Mouse (Mus musculus): Measurements from ENCODE around the gene Fyb. TPM values are rescaled to one million over a fixed set of nuclear protein-coding genes. Genes with fewer than 3 reads are reported as not detected.

The Fyb gene
- total RNA-seq, 1 experiment, result not detected

DNA sequence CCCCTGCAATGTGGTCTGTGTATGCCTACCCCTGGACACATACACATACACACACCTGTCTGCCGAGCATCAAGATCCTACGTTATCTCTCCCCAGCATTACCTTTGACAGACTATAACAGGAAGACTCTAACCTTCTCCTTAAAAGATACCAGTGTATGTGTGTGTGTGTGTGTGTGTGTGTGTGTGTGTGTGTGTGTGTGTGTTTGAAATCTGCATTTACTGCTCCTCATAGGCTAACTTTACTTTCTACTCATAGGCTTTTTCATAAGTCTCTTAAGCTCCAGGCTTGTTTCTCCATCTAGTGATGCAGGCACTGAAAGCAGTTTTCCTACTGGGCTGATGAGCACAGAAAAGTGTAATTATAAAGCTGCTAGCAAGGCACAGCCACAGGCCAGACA, 2.1 kb downstream of the Fyb start:
- TF ChIP-seq ZC3H11A (IDR thresholded peaks at IDR 0.05; ENCODE audit: borderline replicate concordance, low read depth, low read length) (no peak), HCFC1 (IDR thresholded peaks at IDR 0.05; ENCODE audit: borderline replicate concordance, insufficient read depth, low read length) (no peak), MAFK (IDR thresholded peaks at IDR 0.05; ENCODE audit: insufficient read depth, low read depth, low read length) (no peak), CHD2 (IDR thresholded peaks at IDR 0.05; ENCODE audit: low read depth, low read length) (no peak), ZNF384 (IDR thresholded peaks at IDR 0.05; ENCODE audit: low read depth, low read length) (no peak)
- H3K4me1 ChIP-seq (ENCODE audit: control insufficient read depth in 2 of 2, insufficient read depth in 2 of 2, low read length in 2 of 2, poor library complexity in 1 of 2), result no peaks in the 10 kb centered on the region
- H3K4me3 ChIP-seq (ENCODE audit: insufficient read depth in 1 of 2, low read depth in 1 of 2, low read length in 2 of 2, poor library complexity in 1 of 2, severe bottlenecking in 1 of 2), result no peak overlapping the region
- H3K27ac ChIP-seq (ENCODE audit: insufficient read depth, low read depth, low read length, poor library complexity, severe bottlenecking), result no peak overlapping the region
- in situ Hi-C loops (cut with MboI; ENCODE audit: low sequenced_read_pairs in 2 of 2, unreplicated experiment in 2 of 2), result no loop called here
- H3K9me3 ChIP-seq (ENCODE audit: control insufficient read depth, insufficient read depth, low read depth, low read length), result no peaks in the 10 kb centered on the region
- DNase-seq (ENCODE audit: low read depth, low spot score), result no peak
- no peaks in the 10 kb centered on the region for H3K36me3 ChIP-seq (ENCODE audit: control insufficient read depth, insufficient read depth, low read length, poor library complexity, severe bottlenecking)
- no peak overlapping the region for H3K9ac ChIP-seq (ENCODE audit: insufficient read depth, low read depth, low read length, poor library complexity, severe bottlenecking)

DNA sequence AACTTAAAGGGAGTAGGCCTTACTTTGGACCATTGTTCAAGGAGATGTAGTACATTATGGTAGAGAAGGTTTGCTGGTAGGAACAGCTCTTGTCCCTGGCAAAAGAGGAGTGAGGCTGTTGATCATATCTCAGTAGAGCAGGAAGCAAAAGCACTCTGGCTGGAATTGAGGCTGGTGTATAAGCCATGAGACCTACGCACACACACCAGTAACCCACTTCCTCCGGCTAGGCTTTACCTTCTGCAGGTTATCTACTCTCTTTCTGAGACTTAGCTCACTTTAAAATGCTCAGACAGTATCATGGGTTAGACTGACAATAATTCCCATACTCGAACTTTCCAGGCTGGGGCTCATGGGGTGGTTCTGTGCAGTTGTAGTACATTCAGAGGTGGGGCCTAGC, 2.7 kb downstream of the Fyb start:
- no peak overlapping the region for H3K27ac ChIP-seq (ENCODE audit: insufficient read depth, low read depth, low read length, poor library complexity, severe bottlenecking)
- H3K9me3 ChIP-seq (ENCODE audit: control insufficient read depth, insufficient read depth, low read depth, low read length), result no peaks in the 10 kb centered on the region
- no peaks in the 10 kb centered on the region for H3K36me3 ChIP-seq (ENCODE audit: control insufficient read depth, insufficient read depth, low read length, poor library complexity, severe bottlenecking)
- TF ChIP-seq ZC3H11A (IDR thresholded peaks at IDR 0.05; ENCODE audit: borderline replicate concordance, low read depth, low read length) (no peak), MAFK (IDR thresholded peaks at IDR 0.05; ENCODE audit: insufficient read depth, low read depth, low read length) (no peak), CHD2 (IDR thresholded peaks at IDR 0.05; ENCODE audit: low read depth, low read length) (no peak), ZNF384 (IDR thresholded peaks at IDR 0.05; ENCODE audit: low read depth, low read length) (no peak), HCFC1 (IDR thresholded peaks at IDR 0.05; ENCODE audit: borderline replicate concordance, insufficient read depth, low read length) (no peak)
- no peaks in the 10 kb centered on the region for H3K4me1 ChIP-seq (ENCODE audit: control insufficient read depth in 2 of 2, insufficient read depth in 2 of 2, low read length in 2 of 2, poor library complexity in 1 of 2)
- in situ Hi-C loops (cut with MboI; ENCODE audit: low sequenced_read_pairs in 2 of 2, unreplicated experiment in 2 of 2), result no loop called here
- DNase-seq (ENCODE audit: low read depth, low spot score), result no peak
- H3K4me3 ChIP-seq (ENCODE audit: insufficient read depth in 1 of 2, low read depth in 1 of 2, low read length in 2 of 2, poor library complexity in 1 of 2, severe bottlenecking in 1 of 2), result no peak overlapping the region
- H3K9ac ChIP-seq (ENCODE audit: insufficient read depth, low read depth, low read length, poor library complexity, severe bottlenecking), result no peak overlapping the region

DNA sequence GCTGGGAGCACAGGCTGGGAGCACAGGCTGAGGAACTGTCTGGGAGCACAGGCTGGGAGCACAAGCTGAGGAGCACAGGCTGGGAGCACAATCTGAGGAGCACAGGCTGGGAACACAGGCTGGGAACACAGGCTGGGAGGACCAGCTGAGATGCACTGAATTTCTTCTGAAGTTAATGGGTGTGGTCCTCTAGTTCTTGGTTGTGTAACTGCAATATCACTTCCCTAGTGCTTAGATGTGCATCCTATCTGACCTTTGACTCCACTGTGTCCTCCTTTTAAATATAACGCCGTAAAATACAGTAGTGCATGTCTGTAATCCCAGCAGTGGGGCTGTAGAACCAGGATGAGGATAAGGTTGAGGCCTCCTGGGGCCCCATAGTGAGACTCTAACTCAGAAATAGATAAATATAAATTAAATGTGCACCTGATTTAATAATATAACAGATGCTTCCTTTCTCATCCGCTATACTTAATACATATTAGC, 11.2 kb downstream of the Fyb start:
- no peak for TF ChIP-seq MAFK (IDR thresholded peaks at IDR 0.05; ENCODE audit: insufficient read depth, low read depth, low read length)
- no peak for TF ChIP-seq HCFC1 (IDR thresholded peaks at IDR 0.05; ENCODE audit: borderline replicate concordance, insufficient read depth, low read length)
- no peak for TF ChIP-seq ZNF384 (IDR thresholded peaks at IDR 0.05; ENCODE audit: low read depth, low read length)
- TF ChIP-seq ZC3H11A (IDR thresholded peaks at IDR 0.05; ENCODE audit: borderline replicate concordance, low read depth, low read length), result no peak
- TF ChIP-seq CHD2 (IDR thresholded peaks at IDR 0.05; ENCODE audit: low read depth, low read length), result no peak

DNA sequence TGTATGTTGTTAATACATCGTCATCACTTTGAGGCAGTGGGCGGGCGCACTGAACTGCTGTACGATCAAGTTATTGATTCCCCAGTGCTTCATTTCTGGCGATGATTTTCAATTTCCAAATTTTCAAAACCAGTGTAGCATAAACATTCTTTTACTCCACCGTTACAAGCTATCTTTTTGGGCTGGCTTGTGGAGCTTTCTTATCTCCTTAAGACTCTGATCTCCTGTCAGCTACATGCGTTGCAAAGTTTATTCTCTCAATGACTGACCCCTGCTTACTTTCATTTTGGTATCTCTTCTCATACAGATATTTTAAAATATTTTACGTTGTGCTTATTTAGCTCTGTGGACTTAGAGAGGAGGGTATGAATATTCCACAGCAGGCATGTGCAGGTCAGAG, 11.9 kb downstream of the Fyb start:
- Histone ChIP-seq H3K27ac (ENCODE audit: insufficient read depth, low read depth, low read length, poor library complexity, severe bottlenecking) (no peak overlapping the region), H3K9ac (ENCODE audit: insufficient read depth, low read depth, low read length, poor library complexity, severe bottlenecking) (no peak overlapping the region), H3K4me3 (ENCODE audit: insufficient read depth in 1 of 2, low read depth in 1 of 2, low read length in 2 of 2, poor library complexity in 1 of 2, severe bottlenecking in 1 of 2) (no peak overlapping the region), H3K4me1 (ENCODE audit: control insufficient read depth in 2 of 2, insufficient read depth in 2 of 2, low read length in 2 of 2, poor library complexity in 1 of 2) (no peaks in the 10 kb centered on the region), H3K36me3 (ENCODE audit: control insufficient read depth, insufficient read depth, low read length, poor library complexity, severe bottlenecking) (no peaks in the 10 kb centered on the region), H3K9me3 (ENCODE audit: control insufficient read depth, insufficient read depth, low read depth, low read length) (no peaks in the 10 kb centered on the region)
- TF ChIP-seq CHD2 (IDR thresholded peaks at IDR 0.05; ENCODE audit: low read depth, low read length) (no peak), MAFK (IDR thresholded peaks at IDR 0.05; ENCODE audit: insufficient read depth, low read depth, low read length) (no peak), HCFC1 (IDR thresholded peaks at IDR 0.05; ENCODE audit: borderline replicate concordance, insufficient read depth, low read length) (no peak), ZC3H11A (IDR thresholded peaks at IDR 0.05; ENCODE audit: borderline replicate concordance, low read depth, low read length) (no peak), ZNF384 (IDR thresholded peaks at IDR 0.05; ENCODE audit: low read depth, low read length) (no peak)
- no peak for DNase-seq (ENCODE audit: low read depth, low spot score)
- in situ Hi-C loops (cut with MboI; ENCODE audit: low sequenced_read_pairs in 2 of 2, unreplicated experiment in 2 of 2), result no loop called here

More for the DNA sequence above, 11.2 kb downstream of the Fyb start:
- Histone ChIP-seq H3K9ac (ENCODE audit: insufficient read depth, low read depth, low read length, poor library complexity, severe bottlenecking) (no peak overlapping the region), H3K4me1 (ENCODE audit: control insufficient read depth in 2 of 2, insufficient read depth in 2 of 2, low read length in 2 of 2, poor library complexity in 1 of 2) (no peaks in the 10 kb centered on the region), H3K9me3 (ENCODE audit: control insufficient read depth, insufficient read depth, low read depth, low read length) (no peaks in the 10 kb centered on the region), H3K27ac (ENCODE audit: insufficient read depth, low read depth, low read length, poor library complexity, severe bottlenecking) (no peak overlapping the region), H3K4me3 (ENCODE audit: insufficient read depth in 1 of 2, low read depth in 1 of 2, low read length in 2 of 2, poor library complexity in 1 of 2, severe bottlenecking in 1 of 2) (no peak overlapping the region), H3K36me3 (ENCODE audit: control insufficient read depth, insufficient read depth, low read length, poor library complexity, severe bottlenecking) (no peaks in the 10 kb centered on the region)
- in situ Hi-C loops (cut with MboI; ENCODE audit: low sequenced_read_pairs in 2 of 2, unreplicated experiment in 2 of 2), result no loop called here
- DNase-seq (ENCODE audit: low read depth, low spot score), result no peak
